Mouse (Mus musculus): ENCODE results near the gene Srcin1.

Gene Srcin1

GRCm38 (mm10) chr11:97537580-97538089, 38.4 kb downstream of the Srcin1 start:
- in situ Hi-C loops (cut with MboI; ENCODE audit: low pct_unique_long_range_greater_than_20kb in 1 of 2, low sequenced_read_pairs in 2 of 2, unreplicated experiment in 1 of 2): no loop called here

- in situ Hi-C loops (cut with MboI; ENCODE audit: low pct_unique_long_range_greater_than_20kb in 1 of 2, low sequenced_read_pairs in 2 of 2, unreplicated experiment in 1 of 2): no loop called here
These were observed 39.0 kb downstream of the Srcin1 start for GRCm38 (mm10) chr11:97536835-97537579.

- in situ Hi-C loops (cut with MboI; ENCODE audit: low pct_unique_long_range_greater_than_20kb in 1 of 2, low sequenced_read_pairs in 2 of 2, unreplicated experiment in 1 of 2): no loop called here
These were observed 39.8 kb downstream of the Srcin1 start for GRCm38 (mm10) chr11:97536083-97536747.

GRCm38 (mm10) chr11:97535660-97536059, 40.3 kb downstream of the Srcin1 start:
- in situ Hi-C loops (cut with MboI; ENCODE audit: low pct_unique_long_range_greater_than_20kb in 1 of 2, low sequenced_read_pairs in 2 of 2, unreplicated experiment in 1 of 2): no loop called here

- in situ Hi-C loops (cut with MboI; ENCODE audit: low pct_unique_long_range_greater_than_20kb in 1 of 2, low sequenced_read_pairs in 2 of 2, unreplicated experiment in 1 of 2): no loop called here
These were observed 40.7 kb downstream of the Srcin1 start for GRCm38 (mm10) chr11:97535308-97535630.

- in situ Hi-C loops (cut with MboI; ENCODE audit: low pct_unique_long_range_greater_than_20kb in 1 of 2, low sequenced_read_pairs in 2 of 2, unreplicated experiment in 1 of 2): no loop called here
These were observed 41.3 kb downstream of the Srcin1 start for GRCm38 (mm10) chr11:97534442-97535307.

- in situ Hi-C loops (cut with MboI; ENCODE audit: low pct_unique_long_range_greater_than_20kb in 1 of 2, low sequenced_read_pairs in 2 of 2, unreplicated experiment in 1 of 2): no loop called here
These were observed 42.3 kb downstream of the Srcin1 start for GRCm38 (mm10) chr11:97533653-97534052.

GRCm38 (mm10) chr11:97532950-97533582, 42.9 kb downstream of the Srcin1 start:
- in situ Hi-C loops (cut with MboI; ENCODE audit: low pct_unique_long_range_greater_than_20kb in 1 of 2, low sequenced_read_pairs in 2 of 2, unreplicated experiment in 1 of 2): no loop called here

GRCm38 (mm10) chr11:97532354-97532753, 43.6 kb downstream of the Srcin1 start:
- in situ Hi-C loops (cut with MboI; ENCODE audit: low pct_unique_long_range_greater_than_20kb in 1 of 2, low sequenced_read_pairs in 2 of 2, unreplicated experiment in 1 of 2): no loop called here

GRCm38 (mm10) chr11:97531381-97532260, 44.4 kb downstream of the Srcin1 start:
- in situ Hi-C loops (cut with MboI; ENCODE audit: low pct_unique_long_range_greater_than_20kb in 1 of 2, low sequenced_read_pairs in 2 of 2, unreplicated experiment in 1 of 2): no loop called here

GRCm38 (mm10) chr11:97530961-97531360, 45.0 kb downstream of the Srcin1 start:
- in situ Hi-C loops (cut with MboI; ENCODE audit: low pct_unique_long_range_greater_than_20kb in 1 of 2, low sequenced_read_pairs in 2 of 2, unreplicated experiment in 1 of 2): no loop called here

GRCm38 (mm10) chr11:97530069-97530468, 45.9 kb downstream of the Srcin1 start:
- in situ Hi-C loops (cut with MboI; ENCODE audit: low pct_unique_long_range_greater_than_20kb in 1 of 2, low sequenced_read_pairs in 2 of 2, unreplicated experiment in 1 of 2): no loop called here

GRCm38 (mm10) chr11:97528282-97528808, 47.6 kb downstream of the Srcin1 start:
- in situ Hi-C loops (cut with MboI; ENCODE audit: low pct_unique_long_range_greater_than_20kb in 1 of 2, low sequenced_read_pairs in 2 of 2, unreplicated experiment in 1 of 2): no loop called here

GRCm38 (mm10) chr11:97525313-97525712, 50.7 kb downstream of the Srcin1 start:
- in situ Hi-C loops (cut with MboI; ENCODE audit: low pct_unique_long_range_greater_than_20kb in 1 of 2, low sequenced_read_pairs in 2 of 2, unreplicated experiment in 1 of 2): no loop called here

GRCm38 (mm10) chr11:97524306-97524705, 51.7 kb downstream of the Srcin1 start:
- in situ Hi-C loops (cut with MboI; ENCODE audit: low pct_unique_long_range_greater_than_20kb in 1 of 2, low sequenced_read_pairs in 2 of 2, unreplicated experiment in 1 of 2): no loop called here

- in situ Hi-C loops (cut with MboI; ENCODE audit: low pct_unique_long_range_greater_than_20kb in 1 of 2, low sequenced_read_pairs in 2 of 2, unreplicated experiment in 1 of 2): no loop called here
These were observed 52.1 kb downstream of the Srcin1 start for GRCm38 (mm10) chr11:97523827-97524261.

- in situ Hi-C loops (cut with MboI; ENCODE audit: low pct_unique_long_range_greater_than_20kb in 1 of 2, low sequenced_read_pairs in 2 of 2, unreplicated experiment in 1 of 2): no loop called here
These were observed 52.9 kb downstream of the Srcin1 start for GRCm38 (mm10) chr11:97523107-97523506.
